Mouse (Mus musculus): ENCODE measurements around the gene Grik3. TPM values are rescaled to one million over a fixed set of nuclear protein-coding genes. Genes with fewer than 3 reads are reported as not detected.

The Grik3 gene
- total RNA-seq, 2 experiments from 2014 or later: 0.46 to 0.48 TPM

Small RNAs within 50 kb of the gene (microRNA-seq; reads per million reads assigned to microRNA genes)
- 0 reads per million in 2 experiments for gene Mir692-2 (ENCODE audit: borderline number of aligned reads in 2 of 2)
